Mouse (Mus musculus) midbrain, embryonic 16.5 days (tissue): ENCODE results near the gene Fut11. TPM values are rescaled to one million over a fixed set of nuclear protein-coding genes. Genes with fewer than 3 reads are reported as not detected.

ENCODE experiments used
- ATAC-seq: fragments of 200-750 bp; cut with Nextera tagmentation; 2 replicates; pipeline ENCODE4 v1.8.0; 2017; ENCODE audit warnings: moderate TSS enrichment
- H3K27ac ChIP-seq: fragments of 300-500 bp; sonication (generic); 2 replicates; pipeline ENCODE4 v1.5.1; 2014; ENCODE audit warnings: mild to moderate bottlenecking, low read length, mixed read lengths
- H3K27me3 ChIP-seq: fragments of 300-500 bp; sonication (generic); 2 replicates; pipeline ENCODE4 v1.6.1; 2014; ENCODE audit warnings: low read depth, low read length, mixed read lengths; ENCODE audit not compliant: control insufficient read depth, insufficient read depth
- H3K36me3 ChIP-seq: fragments of 300-500 bp; sonication (generic); 2 replicates; pipeline ENCODE4 v1.6.1; 2014; ENCODE audit warnings: mild to moderate bottlenecking, low read length, moderate library complexity, mixed read lengths; ENCODE audit not compliant: control insufficient read depth, insufficient read depth
- H3K4me1 ChIP-seq: fragments of 300-500 bp; sonication (generic); 2 replicates; pipeline ENCODE4 v1.6.1; 2014; ENCODE audit warnings: mild to moderate bottlenecking, low read length, mixed read lengths; ENCODE audit not compliant: control insufficient read depth, insufficient read depth
- H3K4me2 ChIP-seq: fragments of 300-500 bp; sonication (generic); 2 replicates; pipeline ENCODE4 v1.6.1; 2014; ENCODE audit warnings: mild to moderate bottlenecking, low read length, mixed read lengths
- H3K4me3 ChIP-seq: fragments of 300-500 bp; sonication (generic); 2 replicates; pipeline ENCODE4 v1.5.1; 2014; ENCODE audit warnings: low read depth, mild to moderate bottlenecking, low read length, moderate library complexity, mixed read lengths
- H3K9ac ChIP-seq: fragments of 300-500 bp; sonication (generic); 2 replicates; pipeline ENCODE4 v1.6.1; 2014; ENCODE audit warnings: low read depth, low read length, mixed read lengths
- H3K9me3 ChIP-seq: fragments of 300-500 bp; sonication (generic); replicated peaks from 2 replicates; pipeline ENCODE4 v1.6.1; 2014; ENCODE audit warnings: mild to moderate bottlenecking, low read length, mixed read lengths; ENCODE audit not compliant: control insufficient read depth, poor library complexity, severe bottlenecking
- WGBS: fragments of 180-500 bp; shearing (Covaris S2); extraction: QIAGEN DNeasy Blood & Tissue Kit; methylation state at CpG from one replicate; pipeline ENCODE4 v1.1.7; 2014; 5-methylcytosine and 5-hydroxymethylcytosine counted together
- polyA plus RNA-seq: library from polyadenylated mRNA; unstranded; fragments of >200 nt; fragmentation: Nextera tagmentation; extraction: Ambion mirVana; gene quantifications from 2 replicates; pipeline ENCODE4 v1.2.1, GENCODE M21; 2015

Fut11 gene
- polyA plus RNA-seq, 1 experiment from 2014 or later = 25.5 TPM

GRCm38 (mm10) chr14:20658326-20658725 is 36.4 kb upstream of the Fut11 start:
- H3K9me3 ChIP-seq = no peaks in the 10 kb centered on the region
- no peak overlapping the region for H3K4me2 ChIP-seq
- H3K4me1 ChIP-seq = peaks cover 9% of the 10 kb centered on the region; the same call in 1 of the 2 replicates
- no peaks in the 10 kb centered on the region for H3K36me3 ChIP-seq
- no peak overlapping the region for H3K9ac ChIP-seq
- no peak for ATAC-seq
- H3K27me3 ChIP-seq = no peaks in the 10 kb centered on the region
- no peak overlapping the region for H3K4me3 ChIP-seq
- no peak overlapping the region for H3K27ac ChIP-seq

GRCm38 (mm10) chr14:20658902-20659301 is 35.9 kb upstream of the Fut11 start:
- H3K9ac ChIP-seq = no peak overlapping the region
- no peak overlapping the region for H3K27ac ChIP-seq
- 83% methylated on average over 6 of the region's 6 CpGs for WGBS
- ATAC-seq = no peak
- no peak overlapping the region for H3K4me3 ChIP-seq
- no peaks in the 10 kb centered on the region for H3K27me3 ChIP-seq
- H3K4me1 ChIP-seq = peaks cover 9% of the 10 kb centered on the region; the same call in 1 of the 2 replicates
- H3K9me3 ChIP-seq = no peaks in the 10 kb centered on the region
- H3K4me2 ChIP-seq = no peak overlapping the region
- no peaks in the 10 kb centered on the region for H3K36me3 ChIP-seq

- Histone ChIP-seq H3K27me3 (no peaks in the 10 kb centered on the region), H3K9ac (no peak overlapping the region), H3K4me2 (no peak overlapping the region), H3K9me3 (no peaks in the 10 kb centered on the region), H3K27ac (no peak overlapping the region), H3K4me1 (peaks cover 9% of the 10 kb centered on the region; the same call in 1 of the 2 replicates), H3K36me3 (no peaks in the 10 kb centered on the region), H3K4me3 (no peak overlapping the region)
- WGBS = 94% methylated on average over 7 of the region's 7 CpGs
- no peak for ATAC-seq
Observed at GRCm38 (mm10) chr14:20659687-20660086, 35.1 kb upstream of the Fut11 start.

GRCm38 (mm10) chr14:20660827-20661660 is 33.7 kb upstream of the Fut11 start:
- H3K27ac ChIP-seq = peak overlapping the region; percentile 91
- H3K4me1 ChIP-seq = peaks cover 9% of the 10 kb centered on the region; the same call in 1 of the 2 replicates
- peak overlapping the region; percentile 94 for H3K4me2 ChIP-seq
- H3K9me3 ChIP-seq = no peaks in the 10 kb centered on the region
- H3K36me3 ChIP-seq = no peaks in the 10 kb centered on the region
- H3K9ac ChIP-seq = peak overlapping the region; percentile 92
- H3K27me3 ChIP-seq = peaks cover 4% of the 10 kb centered on the region; the same call in 1 of the 2 replicates
- H3K4me3 ChIP-seq = peak overlapping the region; percentile 70
- peak; percentile 81 for ATAC-seq
- WGBS = 2% methylated on average over 52 of the region's 52 CpGs

- peak overlapping the region; percentile 94 for H3K4me2 ChIP-seq
- peak overlapping the region; percentile 70 for H3K4me3 ChIP-seq
- peak; percentile 66 for ATAC-seq
- H3K9me3 ChIP-seq = no peaks in the 10 kb centered on the region
- H3K36me3 ChIP-seq = no peaks in the 10 kb centered on the region
- H3K27me3 ChIP-seq = peaks cover 5% of the 10 kb centered on the region; the same call in 1 of the 2 replicates
- peaks cover 9% of the 10 kb centered on the region; the same call in 1 of the 2 replicates for H3K4me1 ChIP-seq
- peak overlapping the region; percentile 92 for H3K9ac ChIP-seq
- WGBS = 8% methylated on average over 19 of the region's 19 CpGs
- peak overlapping the region; percentile 91 for H3K27ac ChIP-seq
Observed at GRCm38 (mm10) chr14:20661661-20662331, 33.0 kb upstream of the Fut11 start.

GRCm38 (mm10) chr14:20662740-20663139 is 32.0 kb upstream of the Fut11 start:
- H3K27ac ChIP-seq = no peak overlapping the region; the same call in 1 of the 2 replicates
- no peaks in the 10 kb centered on the region for H3K9me3 ChIP-seq
- ATAC-seq = no peak
- no peak overlapping the region for H3K4me3 ChIP-seq
- 0 out of 2 replicates have a peak overlapping the region, but pooled peaks have one; percentile 92 for H3K9ac ChIP-seq
- H3K36me3 ChIP-seq = no peaks in the 10 kb centered on the region
- peaks cover 9% of the 10 kb centered on the region; the same call in 1 of the 2 replicates for H3K4me1 ChIP-seq
- no peak overlapping the region; the same call in 1 of the 2 replicates for H3K4me2 ChIP-seq
- peaks cover 5% of the 10 kb centered on the region; the same call in 1 of the 2 replicates for H3K27me3 ChIP-seq
- WGBS = 92% methylated on average over 3 of the region's 3 CpGs

GRCm38 (mm10) chr14:20663601-20664000 is 31.2 kb upstream of the Fut11 start:
- Histone ChIP-seq H3K4me2 (no peak overlapping the region), H3K36me3 (no peaks in the 10 kb centered on the region), H3K9me3 (no peaks in the 10 kb centered on the region), H3K9ac (no peak overlapping the region), H3K4me1 (peaks cover 9% of the 10 kb centered on the region; the same call in 1 of the 2 replicates), H3K27ac (no peak overlapping the region), H3K27me3 (peaks cover 8% of the 10 kb centered on the region), H3K4me3 (no peak overlapping the region)
- no peak for ATAC-seq
- 79% methylated on average over 2 of the region's 2 CpGs for WGBS

GRCm38 (mm10) chr14:20664436-20664835 is 30.3 kb upstream of the Fut11 start:
- WGBS = 45% methylated on average over 3 of the region's 3 CpGs
- no peaks in the 10 kb centered on the region for H3K36me3 ChIP-seq

More at GRCm38 (mm10) chr14:20664436-20664835, 30.3 kb upstream of the Fut11 start:
- Histone ChIP-seq H3K4me2 (no peak overlapping the region), H3K27me3 (peaks cover 10% of the 10 kb centered on the region), H3K4me3 (no peak overlapping the region), H3K9ac (no peak overlapping the region), H3K9me3 (no peaks in the 10 kb centered on the region), H3K4me1 (peaks cover 9% of the 10 kb centered on the region; the same call in 1 of the 2 replicates), H3K27ac (no peak overlapping the region)
- no peak for ATAC-seq
